Mouse (Mus musculus) thymus, adult 18-20 months (tissue): ENCODE data around the gene Gm14406.
"Not testable (repeated sequence)": the region's sequence is repeated elsewhere in the genome, so short reads cannot be mapped to it uniquely, and the experiment has no call there.

Experiments used
- DNase-seq, 2 experiments: peaks; one replicate each; pipeline ENCODE4 v3.0.0; 2022; ENCODE audit warnings: mixed read lengths in 2 of 2

Gene Gm14406

DNA sequence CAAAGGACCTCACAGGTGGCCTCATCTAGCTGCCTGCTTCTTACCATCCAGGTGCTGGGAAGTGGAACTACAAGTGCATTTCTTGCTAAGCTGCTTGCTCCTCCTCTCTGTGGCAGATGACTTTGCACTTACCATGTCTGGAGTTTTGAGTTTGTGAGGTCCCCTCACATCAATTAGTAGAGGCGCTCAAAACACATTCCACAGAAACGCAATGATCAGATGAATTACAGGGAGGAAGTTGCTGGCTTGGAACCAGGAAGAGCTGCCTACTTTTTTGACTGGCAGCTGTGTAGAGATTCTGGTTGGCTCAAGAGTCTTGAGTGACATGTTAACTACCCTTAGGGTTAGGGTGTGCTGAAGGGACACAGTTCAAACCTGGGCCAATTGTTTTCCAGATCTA lies at the start of gene Gm14406:
TSS of gene Gm14406 (minus strand) at position 213 of the 400 bp plus-strand sequence.
- not testable (repeated sequence) for DNase-seq

DNA sequence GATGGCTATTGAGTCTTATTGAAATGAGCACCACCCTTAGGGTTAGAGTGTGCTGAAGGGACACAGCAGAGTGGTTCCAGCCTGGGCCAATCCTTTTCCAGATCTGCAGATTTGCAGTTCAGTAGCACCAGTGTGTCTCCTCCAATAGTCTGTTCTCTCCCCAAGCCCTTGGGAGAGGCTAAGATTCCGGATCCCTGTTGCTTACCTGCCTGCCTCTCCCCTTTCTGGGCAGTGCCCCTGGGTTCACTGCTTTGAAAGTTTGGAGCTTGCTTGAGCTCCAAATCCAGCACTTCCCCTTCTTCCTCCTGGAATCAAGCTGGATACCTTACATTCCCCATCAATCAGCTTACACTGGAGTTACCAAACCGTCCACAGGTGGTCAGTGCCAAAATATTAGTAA lies 2.9 kb downstream of the Gm14406 start:
- DNase-seq: not testable (repeated sequence)

DNA sequence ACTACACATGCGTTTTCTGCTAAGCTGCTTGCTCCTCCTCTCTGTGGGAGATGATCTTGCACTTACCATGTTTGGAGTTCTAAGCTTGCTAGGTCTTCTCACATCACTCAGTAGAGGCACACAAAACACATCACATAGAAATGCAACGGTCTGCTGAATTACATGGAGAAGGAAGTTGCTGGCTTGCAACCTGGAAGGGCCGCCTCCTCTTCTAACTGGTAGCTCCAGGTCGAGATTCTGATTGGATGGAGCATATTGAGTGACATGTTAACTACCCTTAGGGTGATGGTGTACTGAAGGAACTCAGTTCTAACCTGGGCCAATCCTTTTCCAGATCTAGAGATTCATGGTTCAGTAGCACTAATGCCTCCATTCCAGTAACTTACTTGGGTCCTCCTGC lies 18.6 kb downstream of the Gm14406 start:
- not testable (repeated sequence) for DNase-seq

DNA sequence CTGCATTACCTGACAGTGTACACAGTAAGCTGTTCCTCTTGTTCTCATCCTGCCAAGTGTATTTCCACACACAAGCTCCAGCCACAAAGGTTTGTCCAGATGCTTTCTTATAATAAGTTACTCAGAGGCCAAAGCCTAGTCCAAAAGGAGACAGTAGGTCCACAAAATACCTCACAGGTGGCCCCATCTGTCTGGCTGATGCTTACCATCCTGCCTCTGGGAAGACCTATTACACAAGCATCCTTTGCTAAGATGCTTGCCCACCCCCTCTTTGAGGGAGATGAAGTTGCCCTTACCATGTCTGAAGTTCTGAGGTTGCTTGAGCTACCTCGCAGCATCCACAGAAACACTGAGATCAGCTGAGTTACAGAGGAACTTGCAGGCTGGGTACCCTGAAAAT lies 22.7 kb downstream of the Gm14406 start:
- DNase-seq: not testable (repeated sequence)

DNA sequence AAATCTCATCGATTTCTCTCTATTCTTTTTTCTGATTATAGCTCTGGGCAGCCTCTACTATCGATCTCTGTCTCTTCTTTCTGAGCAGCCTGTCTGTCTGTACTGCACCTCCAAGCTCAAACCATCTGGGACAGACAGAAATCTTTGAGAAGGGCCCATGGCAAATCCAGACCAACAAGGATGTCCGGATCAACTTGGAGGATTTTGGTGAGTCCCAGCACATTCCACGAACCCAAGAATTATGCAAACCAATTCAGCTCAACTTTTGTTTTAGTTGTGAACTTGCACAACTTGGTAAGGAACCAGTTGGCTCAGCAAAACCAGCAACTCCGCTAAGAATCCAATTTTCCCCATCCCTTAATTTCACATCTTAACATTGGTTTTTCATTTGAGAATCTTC lies 40.3 kb downstream of the Gm14406 start:
- not testable (repeated sequence) for DNase-seq

DNA sequence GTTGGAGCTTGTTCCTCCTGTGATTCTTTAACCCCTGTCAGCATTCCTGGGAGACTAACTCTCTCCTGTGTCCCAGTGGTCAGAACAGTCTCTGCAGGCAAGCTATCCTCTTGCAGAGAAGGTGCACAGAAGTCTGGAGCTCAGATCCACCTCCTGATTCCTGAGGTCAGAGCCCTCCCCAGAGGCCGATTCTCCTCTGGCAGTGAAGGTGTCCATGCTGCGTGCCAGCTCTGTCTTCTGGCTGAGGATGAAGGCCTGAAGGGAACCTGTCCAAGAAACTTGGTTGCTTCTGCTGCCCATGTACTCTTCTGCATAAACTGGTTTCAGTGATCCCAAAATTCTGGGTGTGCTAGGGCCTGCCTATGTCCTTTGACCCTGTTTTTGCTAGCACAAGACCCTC lies 40.9 kb downstream of the Gm14406 start:
- DNase-seq: not testable (repeated sequence)

DNA sequence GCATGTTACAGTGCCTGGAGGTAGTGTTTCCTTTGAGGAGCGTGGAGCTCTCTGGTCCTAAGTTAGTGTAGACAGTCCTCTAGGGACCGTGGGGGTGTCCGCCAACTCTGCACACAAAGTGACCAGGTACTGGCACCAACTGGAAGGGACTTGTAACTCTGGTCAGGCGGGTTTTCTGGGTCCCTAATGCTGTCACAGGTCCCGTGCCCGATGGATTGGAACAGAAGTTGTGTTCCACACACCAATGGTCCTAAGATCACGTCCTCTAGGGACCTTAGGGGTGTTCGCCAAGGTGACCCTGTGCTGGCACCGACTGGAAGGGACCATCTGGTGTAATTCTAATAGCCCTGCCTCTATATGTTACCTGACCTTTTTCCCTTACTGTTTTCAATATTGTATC lies 42.1 kb downstream of the Gm14406 start:
- DNase-seq: no peak

DNA sequence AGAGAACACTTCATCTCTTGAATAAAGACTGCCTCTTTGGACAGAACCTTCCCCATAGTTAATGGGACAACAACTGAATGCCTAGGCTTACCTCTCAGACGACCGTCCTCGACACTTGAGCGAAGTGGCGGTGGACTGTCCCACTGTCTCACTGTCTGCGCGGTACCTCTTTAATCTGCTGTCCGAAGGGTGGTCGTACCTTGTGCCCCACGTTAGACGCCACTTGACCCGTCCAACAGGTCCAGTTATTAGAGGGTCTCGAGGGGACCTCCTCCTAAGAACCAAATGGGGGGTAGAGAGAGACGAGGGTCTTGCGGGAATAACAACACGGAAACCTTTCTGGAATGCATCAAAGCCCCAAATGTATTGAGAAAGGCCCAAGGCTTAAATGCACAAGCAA lies 53.8 kb downstream of the Gm14406 start:
- not testable (repeated sequence) for DNase-seq

DNA sequence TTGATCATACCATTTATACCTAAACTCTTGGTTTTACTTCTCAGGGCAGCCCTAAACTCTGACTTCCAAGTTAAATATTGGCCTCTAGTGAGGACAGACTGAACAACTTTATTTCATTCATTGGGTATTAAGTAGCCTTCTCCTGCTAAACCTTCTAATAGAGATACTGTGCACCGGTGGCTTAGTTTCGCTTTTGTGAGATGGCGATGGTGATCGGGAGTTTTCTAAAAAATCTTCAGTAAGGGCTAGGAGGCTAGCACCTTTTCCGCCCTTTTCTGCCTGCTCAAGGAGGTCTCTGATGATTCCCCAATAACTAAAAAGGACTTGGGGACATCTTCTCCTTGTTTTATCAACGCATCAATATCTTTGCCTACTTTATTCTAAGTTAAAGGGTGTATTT lies 54.3 kb downstream of the Gm14406 start:
- not testable (repeated sequence) for DNase-seq

DNA sequence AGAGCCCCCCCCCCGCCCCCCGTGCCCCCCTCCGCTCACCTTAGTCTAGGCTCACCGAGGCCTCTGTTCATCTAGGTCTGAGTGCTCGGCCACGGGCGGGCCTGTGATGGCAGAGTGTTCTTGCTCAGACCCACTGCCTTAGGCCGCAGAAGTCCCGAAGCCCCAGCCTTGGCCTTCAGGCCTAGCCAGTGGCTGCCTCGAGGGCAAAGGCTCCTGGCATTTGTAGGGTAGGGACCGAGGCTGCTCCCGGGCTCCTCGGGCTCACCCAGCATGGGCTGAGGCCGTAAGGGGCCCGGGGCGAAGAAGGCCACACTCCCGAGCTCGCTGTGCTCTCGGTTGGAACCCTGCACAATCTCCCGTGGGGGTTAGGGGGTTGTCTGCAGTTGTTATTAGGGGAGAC lies 54.9 kb downstream of the Gm14406 start:
- no peak for DNase-seq

DNA sequence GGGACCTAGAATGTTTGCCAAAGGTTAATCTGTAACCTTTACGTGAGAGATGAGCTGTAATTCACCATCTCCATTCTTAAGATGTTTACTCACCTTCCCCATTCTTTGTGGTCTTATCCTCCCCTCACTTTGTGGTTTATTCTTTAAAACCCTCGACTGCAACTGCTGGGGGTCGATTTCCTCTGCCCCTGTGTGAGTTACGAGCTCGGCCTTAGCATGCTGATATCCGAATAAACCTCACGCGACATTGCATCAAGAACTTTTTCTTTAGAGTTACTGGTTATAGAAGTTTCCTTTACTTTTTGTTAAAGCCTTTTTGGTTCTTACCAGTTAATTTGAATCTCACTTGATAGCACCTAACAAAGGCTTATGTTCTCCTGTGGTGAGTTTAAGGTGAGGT lies 58.0 kb downstream of the Gm14406 start:
- no peak for DNase-seq
